22 mouse cellular contexts compared by ENCODE assay signal in genomic region chr14:102825525-102825924, GRCm38 (mm10).
"Had no signal": no experiment of that assay in that cellular context is flagged by ENCODE, and none has a peak within 500 bp of the region (broad histone marks: within the 10 kb centered on the region; RNA-seq: fewer than 3 reads in every experiment).

No protein-coding gene starts in this region.

- H3K9me3 ChIP-seq: limb, embryonic 12.5 days; limb, embryonic 15.5 days; midbrain, embryonic 12.5 days; midbrain, embryonic 15.5 days; neural tube, embryonic 12.5 days; neural tube, embryonic 15.5 days had no signal

- H3K27ac ChIP-seq: limb, embryonic 12.5 days; limb, embryonic 15.5 days; liver, embryonic 14.5 days; macrophage; midbrain, embryonic 12.5 days; midbrain, embryonic 15.5 days; neural tube, embryonic 12.5 days; neural tube, embryonic 15.5 days; stomach, postnatal 0 days had no signal

- H3K4me2 ChIP-seq: limb, embryonic 12.5 days; limb, embryonic 15.5 days; liver, embryonic 11.5 days; lung, embryonic 14.5 days; midbrain, embryonic 12.5 days; midbrain, embryonic 15.5 days; neural tube, embryonic 12.5 days; neural tube, embryonic 15.5 days had no signal

- H3K4me1 ChIP-seq: limb, embryonic 12.5 days; limb, embryonic 15.5 days; midbrain, embryonic 12.5 days; midbrain, embryonic 15.5 days; neural tube, embryonic 12.5 days; neural tube, embryonic 15.5 days had no signal

- H3K4me3 ChIP-seq: limb, embryonic 12.5 days; limb, embryonic 15.5 days; midbrain, embryonic 12.5 days; midbrain, embryonic 15.5 days; neural tube, embryonic 12.5 days; neural tube, embryonic 15.5 days had no signal

- H3K27me3 ChIP-seq: limb, embryonic 12.5 days; limb, embryonic 15.5 days; midbrain, embryonic 12.5 days; midbrain, embryonic 15.5 days; neural tube, embryonic 12.5 days; neural tube, embryonic 15.5 days had no signal

- ATAC-seq: liver, postnatal 0 days; lung, postnatal 0 days; midbrain, embryonic 15.5 days had no signal

- H3K9ac ChIP-seq: limb, embryonic 12.5 days; limb, embryonic 15.5 days; liver, embryonic 14.5 days; liver, postnatal 0 days; lung, embryonic 14.5 days; midbrain, embryonic 12.5 days; midbrain, embryonic 15.5 days; neural tube, embryonic 12.5 days; neural tube, embryonic 15.5 days had no signal

- DNase-seq: kidney, postnatal 14 days; kidney, postnatal 4 days; left cerebral cortex, postnatal 4 days; liver, postnatal 0 days; lung, embryonic 14.5 days; right cerebral cortex, adult 18-20 months; right cerebral cortex, postnatal 14 days; right cerebral cortex, postnatal 4 days; thymus, adult 2 months; thymus, postnatal 14 days; thymus, postnatal 4 days had no signal

- H3K36me3 ChIP-seq: limb, embryonic 12.5 days; limb, embryonic 15.5 days; midbrain, embryonic 12.5 days; midbrain, embryonic 15.5 days; neural tube, embryonic 12.5 days; neural tube, embryonic 15.5 days had no signal
